Mouse (Mus musculus): Measurements from ENCODE around the gene Aldh1a3. TPM values are rescaled to one million over a fixed set of nuclear protein-coding genes. Genes with fewer than 3 reads are reported as not detected.

Aldh1a3 gene
- polyA plus RNA-seq, 1 experiment from 2014 or later, result 27.0 TPM

DNA sequence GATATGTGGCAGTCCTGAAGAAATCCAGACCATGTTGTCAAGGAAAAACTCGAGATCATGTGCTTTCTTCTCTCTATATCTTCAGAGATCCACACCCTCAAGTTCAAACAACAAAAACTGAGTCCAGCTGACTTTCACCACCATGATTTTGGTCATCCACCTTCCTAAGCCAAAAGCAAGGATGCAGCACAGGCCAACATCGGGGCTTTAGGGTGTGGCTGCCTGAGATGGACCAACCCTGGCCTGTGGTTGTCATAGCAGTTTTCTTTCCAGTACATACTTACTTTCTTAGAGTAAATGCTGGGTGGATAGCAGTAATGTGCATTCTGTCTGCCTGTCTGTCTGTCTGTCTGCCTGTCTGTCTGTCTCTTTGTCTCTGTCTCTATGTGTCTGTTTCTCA, 61.9 kb downstream of the Aldh1a3 start:
- 66% methylated on average over 2 of the region's 2 CpGs for WGBS
- Histone ChIP-seq H3K27me3 (replicated peaks; ENCODE audit: control insufficient read depth, insufficient read depth, low read length) (no peaks in the 10 kb centered on the region), H3K4me2 (ENCODE audit: low read depth, low read length) (no peak overlapping the region), H3K9ac (ENCODE audit: low read depth, low read length) (no peak overlapping the region), H3K36me3 (ENCODE audit: control insufficient read depth, insufficient read depth, low read length) (peaks cover 2% of the 10 kb centered on the region), H3K27ac (ENCODE audit: low read length) (no peak overlapping the region; the same call in 1 of the 2 replicates), H3K9me3 (ENCODE audit: control insufficient read depth, low read length) (peaks cover 10% of the 10 kb centered on the region; the same call in 1 of the 2 replicates), H3K4me1 (ENCODE audit: control insufficient read depth, insufficient read depth, low read length) (peaks cover 9% of the 10 kb centered on the region), H3K4me3 (ENCODE audit: low read length) (no peak overlapping the region)
- no peak for ATAC-seq

- H3K36me3 ChIP-seq (ENCODE audit: control insufficient read depth, insufficient read depth, low read length), result peaks cover 6% of the 10 kb centered on the region
- peaks cover 4% of the 10 kb centered on the region for H3K4me1 ChIP-seq (ENCODE audit: control insufficient read depth, insufficient read depth, low read length)
- no peak overlapping the region for H3K4me3 ChIP-seq (ENCODE audit: low read length)
- H3K27ac ChIP-seq (ENCODE audit: low read length), result no peak overlapping the region
- no peaks in the 10 kb centered on the region for H3K27me3 ChIP-seq (replicated peaks; ENCODE audit: control insufficient read depth, insufficient read depth, low read length)
- no peak overlapping the region for H3K4me2 ChIP-seq (ENCODE audit: low read depth, low read length)
- peaks cover 11% of the 10 kb centered on the region; the same call in 1 of the 2 replicates for H3K9me3 ChIP-seq (ENCODE audit: control insufficient read depth, low read length)
- 92% methylated on average over 11 of the region's 11 CpGs for WGBS
- no peak for ATAC-seq
- no peak overlapping the region for H3K9ac ChIP-seq (ENCODE audit: low read depth, low read length)
These were observed 62.8 kb downstream of the Aldh1a3 start for GRCm38 (mm10) chr7:66364491-66364890.

GRCm38 (mm10) chr7:66359044-66359443, 68.3 kb downstream of the Aldh1a3 start:
- H3K9me3 ChIP-seq (ENCODE audit: control insufficient read depth, low read length), result peaks cover 11% of the 10 kb centered on the region; the same call in 1 of the 2 replicates
- H3K27me3 ChIP-seq (replicated peaks; ENCODE audit: control insufficient read depth, insufficient read depth, low read length), result no peaks in the 10 kb centered on the region
- no peak overlapping the region for H3K4me3 ChIP-seq (ENCODE audit: low read length)
- H3K4me2 ChIP-seq (ENCODE audit: low read depth, low read length), result no peak overlapping the region
- H3K27ac ChIP-seq (ENCODE audit: low read length), result no peak overlapping the region
- no peaks in the 10 kb centered on the region for H3K4me1 ChIP-seq (ENCODE audit: control insufficient read depth, insufficient read depth, low read length)
- H3K9ac ChIP-seq (ENCODE audit: low read depth, low read length), result no peak overlapping the region
- no peak for ATAC-seq
- WGBS, result 88% methylated on average over 4 of the region's 4 CpGs
- peaks cover 8% of the 10 kb centered on the region for H3K36me3 ChIP-seq (ENCODE audit: control insufficient read depth, insufficient read depth, low read length)

DNA sequence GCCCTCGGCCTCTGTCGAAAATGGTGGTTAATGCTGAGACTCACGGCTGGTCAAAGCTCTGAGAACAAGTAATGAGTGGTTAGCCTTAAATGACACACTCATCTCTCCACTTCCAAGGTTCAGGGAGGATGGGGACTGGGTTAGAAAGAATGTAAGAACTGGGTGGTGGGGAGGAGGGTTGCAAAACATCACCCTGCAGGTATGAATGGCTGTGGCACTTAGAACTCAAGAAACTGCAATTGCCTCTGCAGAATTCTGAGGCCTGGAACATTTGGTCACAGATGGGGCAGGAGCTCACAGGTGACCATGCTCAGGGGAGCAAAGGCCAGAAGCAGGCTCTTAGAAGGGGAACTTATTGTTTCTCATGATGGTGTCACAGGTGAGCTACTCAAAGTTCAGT, 68.9 kb downstream of the Aldh1a3 start:
- WGBS, result 94% methylated on average over 3 of the region's 3 CpGs
- H3K27me3 ChIP-seq (replicated peaks; ENCODE audit: control insufficient read depth, insufficient read depth, low read length), result no peaks in the 10 kb centered on the region
- H3K9ac ChIP-seq (ENCODE audit: low read depth, low read length), result no peak overlapping the region
- peaks cover 11% of the 10 kb centered on the region; the same call in 1 of the 2 replicates for H3K9me3 ChIP-seq (ENCODE audit: control insufficient read depth, low read length)
- H3K27ac ChIP-seq (ENCODE audit: low read length), result no peak overlapping the region
- ATAC-seq, result no peak
- H3K4me2 ChIP-seq (ENCODE audit: low read depth, low read length), result no peak overlapping the region
- H3K4me1 ChIP-seq (ENCODE audit: control insufficient read depth, insufficient read depth, low read length), result no peaks in the 10 kb centered on the region
- H3K4me3 ChIP-seq (ENCODE audit: low read length), result no peak overlapping the region
- H3K36me3 ChIP-seq (ENCODE audit: control insufficient read depth, insufficient read depth, low read length), result peaks cover 8% of the 10 kb centered on the region

- Histone ChIP-seq H3K27me3 (replicated peaks; ENCODE audit: control insufficient read depth, insufficient read depth, low read length) (no peaks in the 10 kb centered on the region), H3K9me3 (ENCODE audit: control insufficient read depth, low read length) (peaks cover 4% of the 10 kb centered on the region; the same call in 1 of the 2 replicates), H3K4me3 (ENCODE audit: low read length) (no peak overlapping the region), H3K4me1 (ENCODE audit: control insufficient read depth, insufficient read depth, low read length) (no peaks in the 10 kb centered on the region), H3K36me3 (ENCODE audit: control insufficient read depth, insufficient read depth, low read length) (peaks cover 8% of the 10 kb centered on the region), H3K27ac (ENCODE audit: low read length) (no peak overlapping the region), H3K9ac (ENCODE audit: low read depth, low read length) (no peak overlapping the region), H3K4me2 (ENCODE audit: low read depth, low read length) (no peak overlapping the region)
- no peak for ATAC-seq
- 81% methylated on average over 8 of the region's 8 CpGs for WGBS
These were observed 71.4 kb downstream of the Aldh1a3 start for GRCm38 (mm10) chr7:66355791-66356522.

DNA sequence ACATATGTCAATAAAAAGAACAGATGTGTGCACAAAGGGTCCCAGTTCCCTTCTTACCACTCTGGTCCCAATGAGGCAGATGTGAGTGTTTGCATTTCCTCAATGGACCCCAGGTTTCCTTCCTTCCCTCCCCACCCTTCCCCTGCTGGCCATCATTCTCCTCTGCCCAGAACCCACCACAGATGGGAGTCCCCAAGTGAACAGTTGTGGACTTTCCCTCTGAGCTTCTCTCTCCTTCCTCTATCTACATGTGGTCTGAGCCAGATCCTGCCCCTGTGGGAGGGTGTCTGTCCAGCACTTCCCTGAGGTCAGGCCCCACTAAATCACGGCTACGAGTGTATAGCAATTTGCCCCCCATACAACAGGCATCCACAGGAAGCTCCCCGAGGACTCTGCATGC, 72.4 kb downstream of the Aldh1a3 start:
- Histone ChIP-seq H3K4me2 (ENCODE audit: low read depth, low read length) (no peak overlapping the region), H3K4me3 (ENCODE audit: low read length) (no peak overlapping the region), H3K4me1 (ENCODE audit: control insufficient read depth, insufficient read depth, low read length) (peaks cover under 1% of the 10 kb centered on the region; the same call in 1 of the 2 replicates), H3K27me3 (replicated peaks; ENCODE audit: control insufficient read depth, insufficient read depth, low read length) (no peaks in the 10 kb centered on the region), H3K9ac (ENCODE audit: low read depth, low read length) (no peak overlapping the region), H3K9me3 (ENCODE audit: control insufficient read depth, low read length) (no peaks in the 10 kb centered on the region), H3K27ac (ENCODE audit: low read length) (no peak overlapping the region), H3K36me3 (ENCODE audit: control insufficient read depth, insufficient read depth, low read length) (peaks cover 2% of the 10 kb centered on the region; the same call in 1 of the 2 replicates)
- no peak for ATAC-seq
- 55% methylated on average over 3 of the region's 3 CpGs for WGBS

- H3K36me3 ChIP-seq (ENCODE audit: control insufficient read depth, insufficient read depth, low read length), result no peaks in the 10 kb centered on the region
- H3K9me3 ChIP-seq (ENCODE audit: control insufficient read depth, low read length), result no peaks in the 10 kb centered on the region
- 75% methylated on average over 4 of the region's 4 CpGs for WGBS
- H3K4me3 ChIP-seq (ENCODE audit: low read length), result no peak overlapping the region
- H3K27ac ChIP-seq (ENCODE audit: low read length), result no peak overlapping the region
- no peak for ATAC-seq
- H3K27me3 ChIP-seq (replicated peaks; ENCODE audit: control insufficient read depth, insufficient read depth, low read length), result no peaks in the 10 kb centered on the region
- no peak overlapping the region for H3K9ac ChIP-seq (ENCODE audit: low read depth, low read length)
- no peak overlapping the region for H3K4me2 ChIP-seq (ENCODE audit: low read depth, low read length)
- peaks cover 3% of the 10 kb centered on the region; the same call in 1 of the 2 replicates for H3K4me1 ChIP-seq (ENCODE audit: control insufficient read depth, insufficient read depth, low read length)
These were observed 76.2 kb downstream of the Aldh1a3 start for GRCm38 (mm10) chr7:66351074-66351473.

GRCm38 (mm10) chr7:66349670-66350069, 77.6 kb downstream of the Aldh1a3 start:
- ATAC-seq, result no peak
- H3K27ac ChIP-seq (ENCODE audit: low read length), result no peak overlapping the region
- 47% methylated on average over 11 of the region's 11 CpGs for WGBS
- H3K9ac ChIP-seq (ENCODE audit: low read depth, low read length), result no peak overlapping the region
- peaks cover 3% of the 10 kb centered on the region; the same call in 1 of the 2 replicates for H3K4me1 ChIP-seq (ENCODE audit: control insufficient read depth, insufficient read depth, low read length)
- no peak overlapping the region for H3K4me3 ChIP-seq (ENCODE audit: low read length)
- no peaks in the 10 kb centered on the region for H3K27me3 ChIP-seq (replicated peaks; ENCODE audit: control insufficient read depth, insufficient read depth, low read length)
- no peaks in the 10 kb centered on the region for H3K9me3 ChIP-seq (ENCODE audit: control insufficient read depth, low read length)
- H3K4me2 ChIP-seq (ENCODE audit: low read depth, low read length), result no peak overlapping the region
- no peaks in the 10 kb centered on the region for H3K36me3 ChIP-seq (ENCODE audit: control insufficient read depth, insufficient read depth, low read length)

DNA sequence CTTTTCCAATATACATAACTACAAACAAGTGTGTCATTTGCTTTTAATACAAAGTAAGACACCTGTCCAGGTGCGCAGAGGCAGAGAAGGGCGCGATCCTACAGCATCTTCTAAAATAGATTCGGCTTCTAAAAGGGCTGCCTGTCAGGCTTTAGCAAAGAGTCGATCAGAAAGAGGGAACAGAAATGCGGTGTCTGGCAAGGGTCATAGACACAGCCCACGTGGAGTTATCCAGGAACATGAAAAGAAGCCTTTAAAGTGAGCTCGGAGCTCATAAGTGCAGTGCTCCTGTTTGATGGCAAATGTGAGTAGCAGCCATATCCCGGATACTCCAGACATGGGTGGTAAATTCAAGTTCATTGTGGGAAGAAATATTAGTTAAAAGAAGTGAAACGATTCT, 78.7 kb downstream of the Aldh1a3 start:
- 89% methylated on average over 10 of the region's 10 CpGs for WGBS
- no peak overlapping the region for H3K9ac ChIP-seq (ENCODE audit: low read depth, low read length)
- peaks cover 3% of the 10 kb centered on the region; the same call in 1 of the 2 replicates for H3K4me1 ChIP-seq (ENCODE audit: control insufficient read depth, insufficient read depth, low read length)
- H3K4me2 ChIP-seq (ENCODE audit: low read depth, low read length), result no peak overlapping the region
- no peak overlapping the region for H3K4me3 ChIP-seq (ENCODE audit: low read length)
- H3K9me3 ChIP-seq (ENCODE audit: control insufficient read depth, low read length), result no peaks in the 10 kb centered on the region
- no peaks in the 10 kb centered on the region for H3K27me3 ChIP-seq (replicated peaks; ENCODE audit: control insufficient read depth, insufficient read depth, low read length)
- no peak overlapping the region for H3K27ac ChIP-seq (ENCODE audit: low read length)
- no peaks in the 10 kb centered on the region for H3K36me3 ChIP-seq (ENCODE audit: control insufficient read depth, insufficient read depth, low read length)
- ATAC-seq, result no peak

Measured in intestine, embryonic 16.5 days (tissue).